Mouse (Mus musculus) retina, postnatal 1 day (tissue): ENCODE data around the gene Rpl41.
A peak's percentile ranks its signal among the peaks of the same experiment; 100 is the strongest.

Experiments used
- DNase-seq: peaks from one replicate; pipeline ENCODE4 v3.0.0-alpha.2; 2012

The Rpl41 gene

GRCm38 (mm10) chr10:128548947-128549681, at the start of gene Rpl41:
Gene Rpl41 (minus strand): TSS chr10:128549305.
- DNase-seq: peak; percentile 97

GRCm38 (mm10) chr10:128598476-128598875, 49.4 kb upstream of the Rpl41 start:
- DNase-seq: no peak

GRCm38 (mm10) chr10:128592797-128593196, 43.7 kb upstream of the Rpl41 start:
- no peak for DNase-seq

GRCm38 (mm10) chr10:128591436-128591835, 42.3 kb upstream of the Rpl41 start:
- DNase-seq: no peak

GRCm38 (mm10) chr10:128590193-128590690, 41.1 kb upstream of the Rpl41 start:
- DNase-seq: peak; percentile 82

- peak; percentile 50 for DNase-seq
Observed at GRCm38 (mm10) chr10:128589464-128590192, 40.5 kb upstream of the Rpl41 start, which contains the start of gene Erbb3. Gene Erbb3 (minus strand): TSS chr10:128589652.

GRCm38 (mm10) chr10:128588775-128589463, 39.8 kb upstream of the Rpl41 start:
- no peak for DNase-seq

- no peak for DNase-seq
Observed at GRCm38 (mm10) chr10:128588136-128588535, 39.0 kb upstream of the Rpl41 start.

GRCm38 (mm10) chr10:128587697-128588096, 38.6 kb upstream of the Rpl41 start:
- no peak for DNase-seq

- no peak for DNase-seq
Observed at GRCm38 (mm10) chr10:128587120-128587519, 38.0 kb upstream of the Rpl41 start.

- no peak for DNase-seq
Observed at GRCm38 (mm10) chr10:128586546-128586945, 37.4 kb upstream of the Rpl41 start.

- DNase-seq: no peak
Observed at GRCm38 (mm10) chr10:128584386-128584785, 35.3 kb upstream of the Rpl41 start.

GRCm38 (mm10) chr10:128583644-128584043, 34.5 kb upstream of the Rpl41 start:
- DNase-seq: peak; percentile 72

GRCm38 (mm10) chr10:128579731-128580130, 30.6 kb upstream of the Rpl41 start:
- DNase-seq: no peak

- DNase-seq: no peak
Observed at GRCm38 (mm10) chr10:128579298-128579697, 30.2 kb upstream of the Rpl41 start.

- no peak for DNase-seq
Observed at GRCm38 (mm10) chr10:128578330-128578729, 29.2 kb upstream of the Rpl41 start.

- no peak for DNase-seq
Observed at GRCm38 (mm10) chr10:128575063-128575462, 26.0 kb upstream of the Rpl41 start.

- peak; percentile 100 for DNase-seq
Observed at GRCm38 (mm10) chr10:128565788-128566531, 16.9 kb upstream of the Rpl41 start, which contains the start of gene Pa2g4. Gene Pa2g4 (minus strand): TSS chr10:128565987.

GRCm38 (mm10) chr10:128565206-128565787, 16.2 kb upstream of the Rpl41 start:
- peak; percentile 52 for DNase-seq

- DNase-seq: no peak
Observed at GRCm38 (mm10) chr10:128563544-128563943, 14.4 kb upstream of the Rpl41 start.

GRCm38 (mm10) chr10:128556963-128557362, 7.9 kb upstream of the Rpl41 start:
- no peak for DNase-seq

GRCm38 (mm10) chr10:128556286-128556685, 7.2 kb upstream of the Rpl41 start:
- DNase-seq: peak; percentile 24
